Mouse (Mus musculus) cerebellum, adult 9-10 months (tissue): ENCODE results near the gene Spdl1.
"Not testable (repeated sequence)": the region's sequence is repeated elsewhere in the genome, so short reads cannot be mapped to it uniquely, and the experiment has no call there.

Experiments
- DNase-seq: peaks from one replicate; pipeline ENCODE4 v3.0.0; 2022

Gene Spdl1

DNA sequence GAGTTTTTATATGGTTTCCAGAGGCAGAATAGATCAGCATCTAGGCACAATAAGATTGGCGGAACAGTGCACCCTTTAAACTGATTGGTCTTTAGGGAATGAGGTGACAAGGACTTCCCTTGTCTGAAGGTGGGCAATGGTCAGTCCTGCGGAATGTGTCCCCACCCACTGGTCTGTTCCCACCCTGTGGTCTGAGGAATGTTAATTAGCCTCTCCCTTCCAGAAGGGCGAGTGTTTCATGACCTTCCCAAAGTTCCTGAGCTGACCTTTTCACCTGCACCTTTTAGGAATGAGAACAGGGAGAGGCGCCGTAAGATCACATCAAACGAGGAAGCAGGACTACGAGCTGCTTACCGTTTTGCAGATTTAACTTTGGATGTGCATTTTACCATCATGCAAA lies 35.4 kb downstream of the Spdl1 start:
- not testable (repeated sequence) for DNase-seq

DNA sequence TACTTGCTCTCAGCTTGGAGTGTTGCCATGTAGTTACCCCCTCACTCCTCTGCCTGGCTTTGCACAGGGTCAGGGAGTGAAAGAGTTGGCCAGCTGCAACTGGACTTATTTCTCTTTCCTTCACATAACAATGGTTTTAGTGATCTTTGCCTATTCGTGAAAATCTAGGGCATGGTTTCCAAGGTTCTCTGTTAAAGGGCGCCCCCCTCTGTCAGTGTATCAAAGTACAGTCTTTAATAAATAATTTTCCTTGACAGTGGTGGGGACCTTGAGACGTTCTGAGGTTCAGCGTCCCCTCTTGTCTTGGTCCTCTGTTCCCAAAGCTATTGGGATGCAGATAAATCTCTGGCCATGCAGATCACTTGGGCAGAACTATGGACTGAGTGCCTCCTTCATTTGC lies 37.3 kb downstream of the Spdl1 start:
- no peak for DNase-seq

DNA sequence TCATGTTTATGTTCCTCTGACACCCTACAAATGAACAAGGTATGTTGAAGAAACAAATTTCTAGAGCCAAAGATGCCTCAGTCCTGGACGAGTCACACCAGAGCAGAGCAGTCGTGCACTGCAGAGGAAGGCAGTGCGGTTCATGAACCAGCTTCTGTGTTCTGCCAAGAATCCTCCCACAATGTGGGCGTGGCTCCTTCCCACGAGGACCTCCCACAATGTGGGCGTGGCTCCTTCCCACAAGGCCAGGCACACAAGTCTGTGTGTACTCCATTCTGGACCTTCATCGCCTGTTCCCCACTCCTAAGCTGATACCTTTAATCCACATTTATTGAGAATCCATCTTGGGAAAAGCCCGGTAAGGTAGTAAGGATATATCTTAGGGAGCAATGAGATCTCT lies 41.6 kb downstream of the Spdl1 start:
- DNase-seq, result no peak

DNA sequence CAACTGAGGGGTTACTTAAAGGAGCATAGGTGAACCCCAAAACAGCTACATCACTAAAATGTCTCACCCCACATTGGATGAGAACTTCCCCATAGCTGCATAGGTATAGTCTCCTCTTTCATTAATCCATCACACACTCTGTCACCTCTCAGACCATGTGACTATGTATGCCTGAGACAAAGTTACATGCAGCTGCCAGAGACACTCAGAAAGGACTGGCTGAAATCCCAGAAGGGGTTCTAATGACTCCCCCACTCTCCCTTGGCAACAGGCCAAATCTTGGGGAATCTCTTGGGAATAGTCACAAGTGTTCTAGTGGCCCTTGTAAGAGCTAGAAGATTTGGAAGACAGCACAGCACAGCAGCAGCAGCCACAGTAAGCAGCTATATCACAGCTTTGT lies 48.6 kb downstream of the Spdl1 start:
- no peak for DNase-seq

DNA sequence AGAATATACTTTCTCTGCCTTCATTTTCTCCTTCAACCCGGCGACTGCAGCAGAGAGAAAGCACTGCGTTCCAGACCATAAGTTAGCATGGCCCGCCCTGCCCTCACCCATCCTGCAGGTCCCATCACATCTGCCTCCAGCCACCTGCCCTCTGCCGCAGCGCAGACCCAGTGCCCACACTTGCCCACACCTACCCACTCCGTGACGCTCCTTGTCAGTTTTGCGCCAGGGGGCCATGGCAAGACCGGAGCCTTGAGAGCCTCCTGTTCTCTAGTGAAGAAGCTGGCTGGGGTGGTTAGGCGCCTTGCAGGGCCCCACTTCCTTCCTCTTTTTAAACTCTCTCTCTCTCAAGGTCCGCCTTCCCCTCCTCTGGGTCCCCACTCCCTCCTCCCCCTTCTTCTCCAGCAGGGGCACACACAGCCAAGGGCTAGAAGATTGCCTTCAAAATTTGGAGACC lies 49.8 kb downstream of the Spdl1 start, which contains the start of gene Dock2:
Gene Dock2, minus strand, starts transcription at position 306 of the 457 bp plus-strand sequence.
- no peak for DNase-seq

DNA sequence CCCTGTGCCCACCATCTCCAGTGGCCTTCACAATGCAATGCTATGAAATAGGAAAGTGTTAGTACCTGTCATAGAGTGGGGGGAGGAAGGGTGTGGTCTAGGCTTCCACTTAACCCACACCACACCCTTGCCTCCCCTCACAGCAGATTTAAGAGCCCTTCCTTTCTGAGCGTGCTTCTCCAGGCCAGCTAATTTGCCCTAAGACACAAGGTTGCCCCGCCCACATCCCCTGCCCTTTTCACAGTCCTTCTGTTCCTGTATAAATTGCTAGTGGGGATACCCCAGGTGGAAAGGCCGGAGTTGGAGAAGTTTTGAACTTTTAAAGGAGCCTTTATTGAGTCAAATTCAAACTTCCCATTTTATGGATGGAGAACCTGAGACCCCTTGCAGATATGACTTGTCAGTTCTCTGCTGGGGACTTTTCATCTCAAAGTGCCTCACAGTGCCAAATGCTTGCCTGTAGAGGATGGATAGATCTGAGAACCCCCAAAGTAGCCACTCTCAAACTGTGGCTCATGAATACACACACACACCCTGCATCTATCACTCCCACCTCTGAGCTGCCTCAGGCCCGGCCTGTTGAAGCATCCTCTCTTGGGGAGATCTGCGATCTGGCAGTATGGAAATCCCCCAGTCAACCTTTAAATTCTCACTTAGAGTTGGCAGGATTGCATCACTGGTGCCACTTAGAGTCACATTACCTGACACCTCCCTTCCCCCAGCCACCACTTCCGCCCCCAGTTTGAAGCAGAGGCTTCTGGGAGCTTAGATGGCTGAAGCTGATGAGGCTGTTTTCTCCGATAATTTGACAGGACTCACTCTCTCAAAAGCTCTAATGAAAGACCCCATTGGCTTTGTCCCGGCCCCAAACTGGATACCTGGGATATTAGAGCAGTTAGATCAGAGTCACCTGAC lies 50.7 kb downstream of the Spdl1 start:
- DNase-seq, result no peak

DNA sequence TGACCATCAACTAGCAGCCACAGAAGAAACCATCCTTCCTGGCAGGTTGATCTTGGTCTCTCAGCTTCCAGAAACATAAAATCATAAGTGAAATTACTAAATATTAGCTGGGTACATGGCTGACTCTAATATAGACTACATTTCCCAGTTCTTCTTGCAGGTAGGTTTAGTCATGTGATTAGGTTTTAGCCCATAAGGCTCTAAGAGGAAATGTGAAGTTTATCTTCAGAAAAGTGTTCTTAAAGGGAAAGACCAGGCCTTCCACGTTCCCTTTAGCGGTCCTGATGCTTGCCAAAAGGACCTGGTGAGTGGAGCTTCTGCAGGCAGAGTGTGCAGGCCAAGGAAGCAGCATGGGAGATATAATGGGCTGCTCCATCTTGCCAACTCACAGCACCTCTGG lies 52.7 kb downstream of the Spdl1 start:
- no peak for DNase-seq

DNA sequence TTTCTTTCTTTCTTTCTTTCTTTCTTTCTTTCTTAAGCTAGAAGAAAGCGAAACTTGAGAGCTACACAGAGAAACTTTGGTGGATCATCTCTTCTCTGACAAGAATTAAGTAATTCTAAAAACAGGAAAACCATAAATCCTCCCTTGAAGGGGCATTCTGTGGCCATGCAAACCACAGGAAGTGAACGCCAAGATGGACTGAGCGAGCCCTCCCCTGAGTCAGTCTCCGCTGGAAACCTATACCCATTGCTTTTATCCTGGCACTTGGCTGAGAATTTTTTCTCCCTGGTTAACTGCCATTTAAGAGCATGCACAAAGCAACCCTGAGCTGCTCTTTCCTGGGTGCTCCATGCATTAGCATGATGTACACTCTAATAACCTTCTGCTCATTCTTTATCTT lies 53.5 kb downstream of the Spdl1 start:
- DNase-seq, result no peak

DNA sequence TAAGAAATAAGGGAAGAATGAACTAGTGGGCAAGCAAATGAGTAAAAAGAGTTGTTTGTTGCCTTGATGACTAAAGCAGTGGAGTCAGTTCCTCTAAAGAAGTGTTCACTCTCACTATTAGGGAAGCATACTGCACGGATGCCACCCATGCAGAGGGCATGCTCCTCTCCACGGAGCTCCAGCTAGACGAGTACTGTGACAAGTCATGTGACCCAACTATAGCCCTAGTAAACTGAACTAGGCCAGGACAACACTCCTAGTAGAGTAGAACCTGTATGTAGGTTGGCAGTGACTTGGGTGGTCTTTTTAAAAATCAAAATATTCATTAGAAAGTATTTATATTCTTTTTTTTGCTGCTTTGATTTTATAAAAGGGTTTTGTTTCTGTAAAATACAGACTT lies 55.1 kb downstream of the Spdl1 start:
- no peak for DNase-seq

DNA sequence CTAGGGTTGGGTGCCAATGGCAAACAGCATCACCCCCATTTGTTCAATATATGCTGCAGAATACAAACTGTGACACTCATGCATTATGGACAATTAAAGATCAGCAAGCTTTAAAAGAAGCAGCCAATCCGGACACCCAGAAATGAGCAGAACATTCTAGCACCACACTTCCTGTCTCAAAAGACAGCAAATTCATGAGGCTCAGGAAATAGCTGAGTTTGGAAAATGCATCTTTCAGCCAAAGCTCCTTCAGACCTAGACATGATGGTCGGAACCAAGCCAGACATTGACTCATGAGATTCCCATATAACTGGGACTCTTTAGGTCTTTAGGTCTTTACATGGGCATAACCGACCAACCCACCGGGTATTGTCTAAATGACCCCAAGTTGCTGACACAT lies 55.9 kb downstream of the Spdl1 start:
- no peak for DNase-seq

DNA sequence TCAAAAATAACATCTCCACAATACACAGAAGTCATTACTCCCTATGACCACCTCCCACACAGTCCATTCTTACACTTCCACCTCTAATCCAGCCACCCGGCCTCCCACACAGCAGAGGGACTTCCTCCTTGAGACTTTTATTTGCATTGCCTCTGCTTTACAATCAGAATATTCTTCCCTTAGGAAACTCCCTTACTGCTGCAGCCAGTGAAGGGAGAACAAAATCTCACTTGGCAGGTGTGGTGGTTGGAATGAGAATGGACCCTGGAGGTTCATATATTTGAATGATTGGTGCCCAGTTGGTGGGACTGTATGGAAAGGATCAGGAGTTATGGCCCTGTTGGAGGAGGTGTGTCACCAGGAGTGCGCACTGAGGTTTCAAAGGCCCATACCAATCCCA lies 57.4 kb downstream of the Spdl1 start:
- no peak for DNase-seq

DNA sequence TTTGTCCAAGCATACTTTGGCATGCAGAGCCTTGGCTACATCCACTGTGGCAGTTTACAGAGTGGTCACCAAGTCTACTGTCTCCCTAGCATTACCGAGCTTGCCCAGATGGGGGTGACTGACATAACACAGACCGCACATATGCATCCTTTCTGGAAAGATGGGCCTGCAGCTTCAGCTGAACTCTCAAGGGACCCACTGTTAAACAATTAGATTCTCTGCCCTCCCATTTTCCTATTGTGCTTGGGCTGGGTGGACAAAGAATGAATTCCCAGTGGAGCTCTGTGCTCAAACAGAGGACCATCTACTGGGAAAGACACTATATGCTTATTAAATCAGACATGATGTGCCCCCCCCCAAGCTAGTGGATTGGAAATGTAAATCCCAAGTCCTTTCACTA lies 58.8 kb downstream of the Spdl1 start:
- no peak for DNase-seq

DNA sequence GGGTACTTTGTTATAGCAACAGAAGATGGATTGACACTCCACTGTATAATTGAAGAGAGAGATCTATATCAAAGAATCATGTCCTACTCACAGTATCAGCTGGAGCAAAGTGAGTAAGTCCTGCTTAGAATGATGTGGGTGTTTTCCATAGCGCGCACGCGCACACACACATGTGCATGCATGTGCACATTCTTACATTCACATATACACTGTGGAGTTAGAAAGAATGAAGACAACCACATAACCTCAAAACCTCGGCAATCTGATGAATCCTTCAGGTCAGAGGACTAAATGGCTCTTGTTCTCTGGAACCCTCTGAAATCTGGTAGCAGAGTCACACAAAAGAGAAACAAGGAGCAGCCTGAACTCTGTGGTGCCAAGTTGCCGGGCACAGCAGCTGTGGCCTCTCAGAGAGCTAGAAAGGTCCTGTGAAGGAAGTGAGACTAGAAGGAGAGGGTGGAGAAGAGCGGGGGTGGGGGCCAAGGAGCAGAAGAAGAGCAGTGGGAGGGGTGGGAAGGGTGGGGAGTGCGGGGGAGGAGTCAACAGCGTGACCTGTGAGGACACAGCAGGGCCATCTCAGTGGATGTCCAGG lies 60.0 kb downstream of the Spdl1 start:
- DNase-seq, result no peak

DNA sequence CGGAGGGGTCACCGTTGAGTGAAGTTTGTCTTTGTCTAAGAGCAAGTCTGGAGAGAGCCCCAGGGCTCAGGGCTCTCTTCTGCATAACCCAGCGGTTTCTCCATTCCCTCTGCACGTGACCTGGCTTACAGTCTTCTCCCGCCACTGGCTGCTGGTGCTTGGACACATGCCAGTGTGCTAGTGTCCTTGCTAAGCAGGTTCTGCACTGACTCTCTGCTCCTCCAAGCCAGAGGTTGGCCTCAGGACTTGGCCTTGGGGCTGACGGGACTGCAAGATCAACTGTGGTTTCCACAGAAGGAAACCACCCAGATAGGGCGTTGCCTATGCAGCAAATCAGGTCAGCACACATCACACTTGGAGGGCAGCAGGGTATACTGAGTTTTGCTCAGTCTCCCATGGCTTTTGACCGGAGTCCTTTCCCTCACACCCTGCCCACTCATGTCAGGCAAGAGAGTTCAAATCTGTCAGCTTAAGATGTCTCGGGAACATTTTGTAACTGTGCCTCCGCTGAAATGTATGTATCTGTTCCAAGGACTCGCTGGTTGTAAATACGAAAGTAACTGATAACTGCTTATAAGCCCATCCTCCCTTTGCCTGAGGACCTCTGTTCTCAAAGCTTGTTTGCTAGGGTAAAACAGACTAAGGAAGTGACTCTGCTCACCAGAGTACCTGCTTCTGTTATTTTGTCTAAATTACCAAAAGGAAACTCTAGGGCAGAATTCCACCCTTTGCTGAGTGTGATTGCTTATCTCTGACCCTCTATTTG lies 62.0 kb downstream of the Spdl1 start:
- DNase-seq, result no peak

DNA sequence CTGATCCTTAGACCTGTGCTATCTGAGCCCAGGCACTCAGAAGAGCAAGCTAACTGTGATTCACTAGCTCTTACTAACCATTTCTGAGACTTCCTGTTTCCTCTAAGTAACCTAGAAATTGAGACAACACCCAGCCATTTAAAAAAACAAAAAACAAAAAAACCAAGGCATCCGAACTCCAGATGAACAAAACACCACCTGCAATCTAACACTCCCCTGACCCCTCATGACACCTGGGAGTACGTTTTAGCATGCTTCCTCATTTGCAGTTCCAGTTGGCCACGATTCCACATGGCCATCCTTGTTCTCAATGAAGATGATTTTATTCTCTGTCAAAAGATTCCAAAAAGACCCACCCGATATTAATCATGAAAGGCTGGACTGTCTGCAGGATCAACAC lies 62.8 kb downstream of the Spdl1 start:
- no peak for DNase-seq

DNA sequence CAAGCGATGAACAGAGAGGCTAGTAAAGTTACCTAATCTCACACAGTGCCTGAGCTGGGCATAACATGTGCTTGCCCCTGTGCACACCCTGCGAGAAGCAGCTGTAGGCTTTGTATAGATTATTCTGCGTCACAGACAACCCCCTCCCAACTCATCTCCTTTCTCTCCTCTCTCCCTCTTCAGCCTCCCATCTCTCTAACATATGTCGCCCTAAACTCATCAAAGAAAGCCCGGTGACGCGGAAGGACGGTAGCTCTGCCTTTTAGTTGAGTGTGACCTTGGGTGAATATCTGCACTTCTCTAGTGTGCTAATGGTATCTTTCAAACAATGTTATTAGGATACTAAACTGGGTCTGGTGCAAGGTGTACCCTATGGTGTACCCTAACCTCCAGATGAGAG lies 63.5 kb downstream of the Spdl1 start:
- no peak for DNase-seq

DNA sequence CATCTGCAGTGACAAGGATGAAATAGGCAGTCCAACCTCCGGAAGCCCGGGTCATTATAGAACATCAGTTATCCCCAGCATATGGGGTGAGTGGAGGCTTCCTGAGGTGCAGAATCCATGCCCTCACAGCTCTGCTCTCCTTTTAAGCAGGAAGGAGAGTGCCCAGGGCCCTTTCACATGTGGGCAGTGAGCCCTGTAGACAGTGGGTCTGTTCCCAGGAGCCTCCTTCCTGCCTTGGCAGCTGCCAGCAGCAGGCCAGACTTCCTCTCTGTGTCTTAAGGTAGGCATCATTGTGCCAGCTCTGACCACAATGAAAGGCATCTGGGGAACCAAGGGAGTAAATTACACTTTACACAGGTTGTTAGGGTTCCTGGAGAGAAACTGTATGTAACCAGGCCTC lies 64.0 kb downstream of the Spdl1 start:
- DNase-seq, result no peak

DNA sequence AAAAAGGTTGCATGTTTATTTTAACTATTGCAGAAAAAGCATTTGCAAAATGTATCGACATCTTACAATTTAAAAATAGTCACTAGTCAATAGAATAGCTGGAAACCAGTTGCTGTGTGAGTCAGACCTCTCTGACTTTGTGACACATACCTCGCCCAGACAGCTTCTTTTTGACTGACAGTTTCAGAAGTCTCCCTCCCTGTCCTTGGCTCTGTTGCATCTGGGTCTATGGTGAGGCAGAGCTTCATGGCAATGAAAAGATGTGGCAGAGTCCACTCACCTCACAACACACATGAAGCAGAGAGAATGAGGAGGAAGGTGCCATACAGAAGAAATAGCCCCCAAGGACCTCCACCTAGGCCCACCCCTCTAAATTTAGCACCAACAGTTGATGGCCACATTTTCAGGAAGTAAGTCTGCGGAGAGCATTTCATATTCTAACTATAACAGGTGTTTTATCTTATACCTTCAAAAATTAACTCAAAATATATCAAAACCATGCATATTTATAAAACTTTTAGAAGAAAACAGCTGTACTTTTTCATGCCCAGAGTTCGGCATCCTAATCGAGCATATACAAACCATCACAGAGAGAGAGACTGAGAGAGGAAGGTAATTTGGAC lies 69.6 kb downstream of the Spdl1 start:
- no peak for DNase-seq

DNA sequence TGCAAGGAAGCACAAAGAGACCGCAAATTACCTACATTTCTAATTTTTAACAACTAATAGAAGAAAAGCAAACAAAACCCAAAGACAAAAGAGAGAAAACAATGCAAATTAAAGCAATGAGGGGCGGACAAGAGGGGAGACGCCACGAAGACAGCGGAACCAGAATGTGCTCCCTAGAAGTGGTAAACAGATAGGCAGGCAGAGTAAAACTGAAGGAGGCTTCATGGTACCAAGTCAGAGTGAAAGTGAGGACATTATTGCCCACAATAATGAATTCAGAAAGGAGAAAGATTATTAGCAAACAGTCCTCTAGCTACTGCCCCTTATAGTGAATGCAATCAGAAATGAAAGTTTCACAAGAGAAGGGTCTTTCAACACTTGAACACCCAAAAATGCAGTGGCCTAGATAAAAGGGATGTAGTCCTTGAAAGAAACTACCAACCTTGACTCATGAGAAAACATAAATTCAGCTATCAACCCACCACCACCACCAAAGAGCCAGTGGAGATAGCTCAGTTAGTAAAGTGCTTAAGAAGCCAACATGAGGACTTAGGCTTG lies 70.8 kb downstream of the Spdl1 start:
- DNase-seq, result no peak

DNA sequence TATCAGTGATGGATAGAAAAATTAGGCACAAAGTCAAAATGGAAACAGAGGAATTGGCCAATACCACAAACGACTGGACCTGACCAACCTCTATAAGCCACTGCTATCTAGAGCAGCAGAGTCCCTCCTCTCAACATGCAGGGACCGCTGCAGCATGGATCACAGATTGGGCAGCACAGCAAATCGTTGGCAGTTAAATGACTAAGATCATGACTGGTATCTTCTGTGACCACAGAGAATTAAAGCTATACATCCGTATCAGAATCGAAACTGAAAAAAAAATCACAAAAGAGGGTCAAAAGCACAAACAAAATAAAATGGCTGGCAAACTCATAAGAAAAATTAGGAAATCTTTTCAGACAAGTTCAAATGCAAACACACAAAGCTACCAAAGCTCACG lies 71.3 kb downstream of the Spdl1 start:
- no peak for DNase-seq

DNA sequence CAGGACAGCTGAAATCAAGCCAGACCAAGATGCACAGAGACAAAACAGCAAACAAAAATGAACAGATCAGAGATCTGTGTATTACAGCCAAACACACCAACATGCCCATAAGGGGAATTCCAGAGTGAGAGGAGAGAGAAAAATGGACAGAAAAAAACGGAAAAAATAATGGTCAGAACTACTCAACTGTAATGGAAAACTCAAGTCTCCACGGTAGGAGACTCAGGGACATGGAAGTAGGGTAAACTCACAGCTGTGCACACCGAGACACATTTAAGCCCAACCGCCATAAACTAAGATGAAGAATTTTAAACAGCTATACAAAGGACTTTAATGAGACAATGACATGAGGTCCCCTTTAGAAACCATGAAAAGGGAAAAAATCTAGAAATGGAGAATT lies 73.9 kb downstream of the Spdl1 start:
- DNase-seq, result no peak
